Mouse (Mus musculus): Measurements from ENCODE around the gene Tekt3.
A peak's percentile ranks its signal among the peaks of the same experiment; 100 is the strongest.

Gene Tekt3

DNA sequence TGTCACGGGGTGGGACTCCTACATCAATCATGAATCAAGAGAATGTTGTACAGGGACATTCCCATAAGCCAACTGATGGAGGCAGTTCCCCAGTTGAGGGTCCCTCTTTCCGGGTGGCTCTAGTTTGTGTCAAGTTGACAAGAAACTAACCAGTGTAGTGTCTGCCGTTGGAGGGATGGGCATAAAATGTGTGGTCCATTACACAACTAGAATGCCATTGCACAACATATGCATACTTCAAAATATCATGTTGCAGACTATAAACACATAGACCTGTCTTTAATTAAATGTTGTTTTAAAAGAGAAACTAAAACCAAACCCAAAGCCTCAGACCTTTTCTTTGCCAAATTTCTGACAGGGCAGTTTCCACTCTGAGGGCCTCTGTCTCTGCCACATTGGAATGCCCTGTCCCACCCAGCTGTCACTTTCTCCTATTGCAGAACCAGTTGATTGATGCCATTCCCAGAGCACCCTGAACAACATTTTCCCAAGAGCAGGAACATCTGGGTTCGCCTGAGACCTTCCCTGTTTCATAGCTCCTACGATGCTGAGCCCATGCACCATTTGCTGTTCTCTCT is 3.0 kb upstream of the Tekt3 start:
- no peak for DNase-seq (ENCODE audit: low read depth, low spot score)

DNA sequence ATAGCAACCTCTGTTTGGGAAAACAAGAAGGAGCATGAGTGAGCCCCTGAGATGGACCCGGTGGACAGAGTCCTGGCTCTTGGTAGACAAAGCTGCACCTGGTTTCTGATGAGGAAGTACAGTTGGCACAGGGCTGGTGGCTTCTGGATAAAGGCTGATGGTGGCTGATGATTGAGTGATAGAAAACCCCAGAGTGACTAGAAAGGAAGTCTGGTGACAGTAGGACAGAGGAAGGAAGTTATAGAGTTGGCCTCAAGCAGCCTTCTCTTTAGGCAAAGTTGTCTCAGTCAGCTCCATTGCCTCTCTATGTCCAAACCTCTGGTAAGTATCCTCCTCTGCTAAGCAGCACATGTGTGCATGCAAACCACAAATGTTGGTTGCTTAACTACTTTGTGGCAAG is 1.5 kb upstream of the Tekt3 start:
- no peak for DNase-seq (ENCODE audit: low read depth, low spot score)

GRCm38 (mm10) chr11:63066526-63066925 is 5.1 kb downstream of the Tekt3 start:
- no peak for DNase-seq (ENCODE audit: low read depth, low spot score)

GRCm38 (mm10) chr11:63070081-63070480 is 8.6 kb downstream of the Tekt3 start:
- DNase-seq (ENCODE audit: low read depth, low spot score), result no peak

DNA sequence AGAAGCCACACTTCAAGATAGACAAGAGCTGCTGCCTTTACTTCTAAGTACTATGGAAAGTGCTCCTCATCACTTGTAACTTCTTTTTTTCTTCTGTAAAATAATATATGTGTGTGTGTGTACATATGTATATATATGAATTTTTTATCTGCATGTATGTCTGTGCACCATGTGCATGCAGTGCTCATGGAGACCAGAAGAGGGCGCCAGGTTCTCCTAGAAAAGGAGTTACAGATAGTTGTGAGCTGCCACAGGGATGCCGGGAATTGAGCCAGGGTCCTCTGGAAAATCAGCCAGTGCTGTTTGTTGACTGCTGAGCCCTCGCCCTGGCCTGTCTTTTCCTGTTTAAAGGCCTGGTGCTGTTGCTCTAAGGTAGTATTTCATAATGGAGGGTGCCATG is 23.1 kb downstream of the Tekt3 start:
- DNase-seq (ENCODE audit: low read depth, low spot score), result peak; percentile 34

- DNase-seq (ENCODE audit: low read depth, low spot score), result no peak
These were observed 27.2 kb downstream of the Tekt3 start for GRCm38 (mm10) chr11:63088672-63089071.

DNA sequence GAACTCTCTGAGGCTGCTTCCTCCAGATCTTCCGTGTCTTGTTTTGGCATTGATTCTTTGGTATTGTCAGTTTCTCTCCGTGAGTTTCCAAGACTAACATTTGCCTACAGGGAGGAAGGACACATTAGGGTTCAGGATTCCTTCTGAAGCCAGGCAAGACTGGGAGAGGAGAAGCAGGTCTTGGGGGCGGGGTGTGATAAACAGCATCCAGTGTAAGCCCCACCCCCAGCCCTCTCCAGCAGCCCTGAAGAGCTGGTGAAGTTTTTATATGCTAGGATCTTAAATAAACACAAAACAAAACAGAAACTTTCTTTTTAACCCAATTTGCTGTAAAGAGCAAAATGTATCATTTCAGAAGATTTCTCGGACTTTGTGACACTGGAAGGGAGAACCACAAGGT is 28.8 kb downstream of the Tekt3 start:
- DNase-seq (ENCODE audit: low read depth, low spot score), result peak; percentile 19

GRCm38 (mm10) chr11:63090986-63091385 is 29.5 kb downstream of the Tekt3 start:
- DNase-seq (ENCODE audit: low read depth, low spot score), result no peak

- DNase-seq (ENCODE audit: low read depth, low spot score), result no peak
These were observed 30.8 kb downstream of the Tekt3 start for GRCm38 (mm10) chr11:63092271-63092670.

GRCm38 (mm10) chr11:63093601-63094000 is 32.1 kb downstream of the Tekt3 start:
- DNase-seq (ENCODE audit: low read depth, low spot score), result no peak

- DNase-seq (ENCODE audit: low read depth, low spot score), result no peak
These were observed 33.0 kb downstream of the Tekt3 start for GRCm38 (mm10) chr11:63094496-63094895.

DNA sequence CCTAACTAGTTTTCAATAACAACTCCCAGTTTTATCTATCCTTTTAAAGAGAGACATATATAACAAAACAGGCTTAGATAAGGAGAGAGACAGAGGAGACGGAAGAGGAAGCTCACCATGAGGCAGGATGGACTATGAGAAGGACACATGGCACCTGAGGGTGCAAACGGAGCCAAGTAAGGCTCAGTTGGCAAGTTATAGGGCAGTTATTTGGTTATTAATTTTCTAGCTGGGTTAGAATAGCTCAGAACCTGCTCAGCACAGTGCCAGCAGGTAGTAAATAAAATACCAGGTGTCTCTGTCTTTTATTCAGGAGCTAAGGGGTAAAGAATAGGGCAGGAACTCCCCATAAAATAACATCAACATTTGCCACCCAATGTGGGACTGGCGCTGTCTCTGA is 36.6 kb downstream of the Tekt3 start:
- no peak for DNase-seq (ENCODE audit: low read depth, low spot score)

GRCm38 (mm10) chr11:63099390-63099789 is 37.9 kb downstream of the Tekt3 start:
- DNase-seq (ENCODE audit: low read depth, low spot score), result no peak

DNA sequence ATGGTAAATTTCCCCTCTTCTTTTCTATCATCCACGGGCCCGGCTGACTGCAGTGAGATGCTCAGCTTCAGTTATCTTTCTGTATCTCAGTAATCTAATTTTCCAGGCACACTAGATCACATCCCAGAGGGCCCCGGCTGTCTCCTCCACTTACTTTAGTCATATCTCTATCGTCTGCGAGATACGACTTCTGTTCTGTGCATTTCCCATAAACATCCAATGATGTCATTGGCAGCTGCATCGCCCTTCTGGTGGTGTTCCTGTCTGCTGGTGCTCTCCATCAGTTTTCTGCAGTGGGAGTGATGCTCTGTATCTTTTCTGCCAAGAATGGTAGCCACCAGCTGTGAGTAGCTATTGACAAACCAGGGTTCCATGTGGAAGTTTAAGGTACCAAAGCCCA is 41.8 kb downstream of the Tekt3 start:
- no peak for DNase-seq (ENCODE audit: low read depth, low spot score)

DNA sequence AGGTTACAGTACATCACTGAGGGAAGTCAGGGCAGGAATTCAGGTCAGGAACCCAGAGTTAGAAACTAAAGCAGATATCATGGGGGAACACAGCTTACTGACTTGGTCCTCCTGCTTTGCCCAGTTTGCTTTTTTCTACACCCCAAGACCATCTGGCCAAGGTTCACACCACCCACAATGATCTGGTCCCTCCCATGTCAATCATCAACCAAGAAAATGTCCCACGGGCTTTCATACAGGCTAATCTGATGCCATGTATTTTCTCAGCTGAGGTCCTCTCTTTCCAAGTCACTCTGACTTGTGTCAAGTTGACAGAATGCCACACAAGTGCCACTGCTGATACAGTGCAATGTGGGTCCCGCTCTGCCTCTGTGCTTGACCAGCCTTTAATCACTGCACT is 42.6 kb downstream of the Tekt3 start:
- DNase-seq (ENCODE audit: low read depth, low spot score), result no peak

DNA sequence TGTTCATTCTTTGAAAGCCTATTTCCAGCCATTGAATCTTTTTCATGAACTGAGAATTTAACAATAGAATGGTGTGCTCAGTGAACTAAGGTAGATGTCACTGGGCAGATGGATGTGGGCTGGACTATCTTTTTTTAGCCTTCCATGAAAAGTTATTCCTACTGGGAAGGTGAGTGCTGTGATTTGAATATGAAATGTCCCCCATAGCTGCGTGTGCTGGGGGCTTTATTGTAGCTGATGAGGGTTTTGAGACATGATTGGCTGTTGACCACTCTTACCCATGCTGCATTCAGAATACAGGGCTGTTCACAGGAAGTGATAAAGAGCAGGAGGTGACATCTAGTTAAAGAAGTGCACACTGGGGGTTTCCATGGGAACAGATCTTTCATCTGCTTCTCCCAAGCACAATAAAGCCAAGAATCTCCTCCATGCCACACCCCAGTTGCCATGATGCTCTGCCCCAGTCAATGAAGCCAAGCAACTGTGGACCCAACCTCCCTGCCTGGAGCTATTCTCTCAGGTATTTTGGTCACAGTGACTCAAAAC is 47.8 kb downstream of the Tekt3 start:
- peak; percentile 54 for DNase-seq (ENCODE audit: low read depth, low spot score)

DNA sequence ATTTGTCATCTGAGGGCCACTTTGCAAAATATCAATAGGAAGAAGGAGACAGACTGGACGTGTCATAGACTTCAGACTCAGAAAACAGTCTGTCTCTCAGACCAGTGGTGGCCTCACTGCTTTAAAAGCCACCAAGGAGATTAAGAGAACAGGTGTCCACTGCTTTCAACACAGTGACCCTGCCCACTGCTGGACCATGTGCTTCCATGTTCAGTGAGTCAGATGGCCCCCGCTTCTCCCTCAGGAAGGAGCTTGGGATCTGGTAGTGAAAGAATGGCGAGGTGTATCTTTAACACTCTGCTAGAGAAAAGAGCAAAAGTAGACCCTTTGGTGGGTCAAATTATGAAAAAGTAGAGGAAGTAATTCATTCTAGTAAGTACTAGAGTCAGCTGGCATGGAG is 48.9 kb downstream of the Tekt3 start:
- DNase-seq (ENCODE audit: low read depth, low spot score), result no peak

DNA sequence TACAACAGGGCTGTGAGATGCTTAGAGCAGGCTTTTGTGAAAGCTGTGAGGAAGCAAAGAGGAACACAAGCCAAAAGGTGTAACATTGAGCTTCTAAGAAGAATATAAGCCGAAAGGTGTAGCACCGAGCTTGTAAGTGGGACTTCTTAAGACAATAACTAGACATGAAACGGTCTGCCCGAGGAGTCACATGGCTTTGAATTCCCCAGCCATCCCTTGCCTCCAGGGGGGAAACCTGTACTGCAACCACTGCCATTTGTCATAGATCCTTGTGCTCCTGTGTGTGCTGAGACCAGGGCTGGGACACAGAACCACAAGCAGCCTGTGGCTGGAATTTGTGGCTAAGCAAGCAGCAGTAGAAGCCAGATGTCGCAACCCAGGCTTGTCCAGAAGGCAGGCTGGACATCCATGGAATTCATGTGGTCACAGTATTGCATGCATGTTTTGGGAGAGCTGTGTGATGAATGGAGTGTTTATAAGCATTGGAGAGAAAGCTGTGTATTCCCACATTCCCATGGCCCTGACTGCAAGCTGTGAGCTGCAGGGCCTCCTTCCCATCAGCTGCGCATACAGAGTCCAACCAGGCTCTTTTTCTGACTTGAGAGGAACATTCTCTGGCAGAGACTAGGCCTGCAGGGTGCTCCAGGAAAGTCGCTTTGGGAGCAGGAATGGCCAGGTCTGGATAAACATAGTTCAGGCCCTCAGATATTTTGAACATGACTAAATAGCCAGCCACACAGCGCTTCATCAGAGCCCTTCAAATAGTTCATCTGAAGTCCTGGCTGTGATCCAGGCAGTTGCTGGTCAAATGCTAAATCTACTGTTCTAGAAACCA is 53.6 kb downstream of the Tekt3 start:
- no peak for DNase-seq (ENCODE audit: low read depth, low spot score)

GRCm38 (mm10) chr11:63116652-63117051 is 55.2 kb downstream of the Tekt3 start:
- DNase-seq (ENCODE audit: low read depth, low spot score), result no peak

DNA sequence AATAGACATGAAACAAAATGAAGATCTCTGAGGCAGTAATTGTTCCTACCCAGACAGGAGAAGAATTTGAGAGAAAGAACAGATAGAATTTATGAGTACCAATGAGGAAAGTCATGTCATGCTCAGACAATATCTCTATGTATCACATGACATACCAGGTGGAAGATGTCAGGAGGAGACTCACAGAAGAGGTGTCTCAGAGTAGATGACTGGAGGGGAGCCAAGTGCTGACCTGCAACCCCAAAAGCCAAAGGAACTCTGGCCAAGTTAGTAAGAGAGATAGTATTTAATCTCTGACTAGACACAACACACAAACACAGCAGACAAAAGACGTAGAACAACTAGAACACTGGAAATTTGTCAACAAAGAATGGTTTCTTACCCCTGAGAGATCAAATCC is 55.8 kb downstream of the Tekt3 start:
- DNase-seq (ENCODE audit: low read depth, low spot score), result no peak

DNA sequence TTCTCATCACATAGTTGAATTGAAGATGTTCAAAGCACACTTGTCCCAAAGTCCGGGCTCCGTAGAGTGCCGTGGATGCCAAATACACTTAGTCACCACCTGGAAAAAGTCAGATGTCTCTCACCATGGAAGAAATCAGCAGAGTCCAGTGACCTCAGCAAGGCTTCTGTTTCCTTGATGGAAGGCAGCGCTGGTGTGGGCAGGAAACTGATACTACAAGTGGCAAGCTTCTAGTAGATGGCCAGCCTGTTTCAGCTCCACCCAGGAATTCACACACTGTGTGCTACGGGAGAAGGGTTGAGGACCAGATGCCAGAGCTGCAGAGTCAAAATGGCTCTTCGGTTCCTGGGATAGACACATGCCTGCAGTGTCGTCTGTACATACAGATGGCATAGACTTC is 58.3 kb downstream of the Tekt3 start:
- no peak for DNase-seq (ENCODE audit: low read depth, low spot score)

GRCm38 (mm10) chr11:63122249-63122648 is 60.8 kb downstream of the Tekt3 start:
- DNase-seq (ENCODE audit: low read depth, low spot score), result no peak

GRCm38 (mm10) chr11:63122776-63123350 is 61.4 kb downstream of the Tekt3 start:
- no peak for DNase-seq (ENCODE audit: low read depth, low spot score)

All from ZHBTc4 (cell line).